Mouse (Mus musculus) embryo, embryonic 11.5 days (tissue): ENCODE results near the gene Vpreb3.
A peak's percentile ranks its signal among the peaks of the same experiment; 100 is the strongest.

ENCODE experiments used
- DNase-seq: peaks from one replicate; pipeline ENCODE4 v3.0.0-alpha.2; 2012; ENCODE audit warnings: low read depth, low spot score

Gene Vpreb3

DNA sequence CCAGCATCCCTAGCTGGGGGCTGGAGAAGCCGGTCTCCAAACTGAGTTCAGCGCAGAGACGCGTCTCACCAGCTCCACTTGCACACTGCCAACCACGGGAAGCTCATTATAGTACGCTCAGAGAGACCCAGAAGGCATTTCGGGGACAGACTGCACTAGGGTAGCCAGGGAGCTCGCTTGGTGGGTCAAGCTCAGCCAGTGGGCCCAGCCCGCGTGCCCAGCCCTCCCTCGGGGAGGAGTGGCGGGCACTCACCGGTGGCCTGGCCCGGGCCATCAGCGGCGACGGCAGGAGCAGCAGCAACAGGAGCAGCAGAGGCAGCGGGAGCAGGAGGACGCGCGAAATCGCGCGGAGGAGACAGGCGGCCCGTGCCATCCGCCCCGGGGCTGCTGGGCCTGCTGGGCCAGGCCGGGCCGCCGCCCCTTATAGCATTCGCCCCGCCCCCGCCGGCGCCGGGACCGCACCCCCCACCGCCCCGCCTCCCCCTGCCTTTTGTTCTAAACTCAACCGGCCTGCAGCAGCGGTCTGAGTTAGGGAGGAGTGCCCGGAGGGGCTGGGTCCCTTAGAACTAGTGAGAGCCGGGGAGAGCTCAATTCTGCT is 10.7 kb upstream of the Vpreb3 start:
- no peak for DNase-seq

DNA sequence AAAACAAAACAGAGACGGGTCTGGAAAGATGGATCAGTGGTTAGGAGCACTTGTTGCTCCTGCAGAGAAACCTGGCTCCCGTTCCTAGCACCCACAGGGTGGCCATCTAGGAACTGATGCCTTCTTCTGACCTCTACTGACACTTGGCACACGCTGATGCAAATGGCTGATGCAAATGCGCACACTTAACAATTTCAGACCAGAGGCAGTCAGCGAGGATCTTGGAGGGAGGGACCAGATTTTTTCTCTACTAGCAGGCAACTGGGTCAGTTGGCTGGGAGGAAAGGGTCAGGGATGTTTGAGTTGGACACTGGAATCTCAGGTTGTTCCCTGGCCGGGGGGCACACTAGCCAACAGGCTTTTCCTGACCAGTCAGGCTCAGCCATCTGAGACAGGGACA is 10.0 kb upstream of the Vpreb3 start, which contains the start of gene Chchd10:
TSS of gene Chchd10 (plus strand) at position 240 of the 400 bp plus-strand sequence.
- DNase-seq = no peak

DNA sequence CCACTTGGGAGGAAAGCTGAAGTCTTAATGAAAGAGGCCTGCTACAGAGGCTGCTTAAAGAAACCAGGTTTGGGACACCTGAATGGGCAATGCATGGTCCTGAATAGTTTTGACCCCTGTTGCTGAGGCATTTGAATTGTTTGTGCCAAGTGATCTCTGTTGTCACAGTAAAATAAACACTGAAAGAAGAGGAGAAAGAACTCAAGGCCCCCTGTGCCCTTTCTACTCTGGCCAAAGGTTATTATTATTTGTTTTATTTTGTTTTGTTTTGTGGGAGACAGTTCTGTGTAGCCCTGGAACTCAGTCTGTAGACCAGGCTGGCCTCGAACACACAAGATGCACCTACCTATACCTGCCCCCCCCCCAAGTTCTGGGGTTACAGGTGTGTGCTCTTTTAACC is 7.9 kb upstream of the Vpreb3 start:
- DNase-seq = no peak

DNA sequence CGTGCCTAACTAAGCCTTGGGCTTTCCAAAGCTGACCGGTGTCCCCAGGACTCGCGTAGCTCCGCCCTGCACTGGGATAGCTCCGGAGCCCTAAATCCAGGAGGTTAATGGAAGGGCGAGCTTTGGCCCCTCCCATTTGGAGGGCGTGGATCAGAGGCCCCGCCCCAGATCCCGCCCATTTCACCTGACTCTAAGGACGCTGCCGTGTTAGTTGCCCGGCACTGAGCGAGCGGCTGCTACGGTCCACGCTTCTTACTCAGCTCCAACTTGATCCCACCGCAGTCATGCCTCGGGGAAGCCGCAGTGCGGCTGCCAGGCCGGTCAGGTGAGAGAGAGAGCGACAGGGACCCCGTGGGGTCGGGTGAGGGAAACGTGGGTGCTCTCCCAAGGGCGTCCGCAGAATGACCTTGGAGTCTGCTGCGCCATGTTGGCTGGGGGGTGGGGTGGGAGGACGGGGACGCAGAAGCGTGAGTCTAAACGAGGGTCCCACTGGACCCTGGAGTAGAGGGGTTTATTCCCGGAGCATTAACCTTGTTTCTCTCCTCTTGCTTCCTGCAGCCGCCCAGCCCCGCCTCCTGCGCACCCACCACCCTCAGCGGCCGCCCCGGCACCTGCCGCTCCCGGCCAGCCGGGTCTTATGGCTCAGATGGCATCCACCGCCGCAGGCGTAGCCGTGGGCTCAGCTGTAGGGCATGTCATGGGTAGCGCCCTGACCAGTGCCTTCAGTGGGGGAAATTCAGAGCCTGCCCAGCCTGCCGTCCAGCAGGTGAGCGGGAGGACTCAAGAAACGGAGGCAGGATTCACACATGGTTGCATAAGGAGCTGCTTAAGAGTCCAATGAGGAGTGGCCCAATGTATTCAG is 6.9 kb upstream of the Vpreb3 start, which contains the start of gene Mmp11:
TSS of gene Mmp11 (minus strand) at position 817 of the 862 bp plus-strand sequence.
- peak; percentile 70 for DNase-seq

DNA sequence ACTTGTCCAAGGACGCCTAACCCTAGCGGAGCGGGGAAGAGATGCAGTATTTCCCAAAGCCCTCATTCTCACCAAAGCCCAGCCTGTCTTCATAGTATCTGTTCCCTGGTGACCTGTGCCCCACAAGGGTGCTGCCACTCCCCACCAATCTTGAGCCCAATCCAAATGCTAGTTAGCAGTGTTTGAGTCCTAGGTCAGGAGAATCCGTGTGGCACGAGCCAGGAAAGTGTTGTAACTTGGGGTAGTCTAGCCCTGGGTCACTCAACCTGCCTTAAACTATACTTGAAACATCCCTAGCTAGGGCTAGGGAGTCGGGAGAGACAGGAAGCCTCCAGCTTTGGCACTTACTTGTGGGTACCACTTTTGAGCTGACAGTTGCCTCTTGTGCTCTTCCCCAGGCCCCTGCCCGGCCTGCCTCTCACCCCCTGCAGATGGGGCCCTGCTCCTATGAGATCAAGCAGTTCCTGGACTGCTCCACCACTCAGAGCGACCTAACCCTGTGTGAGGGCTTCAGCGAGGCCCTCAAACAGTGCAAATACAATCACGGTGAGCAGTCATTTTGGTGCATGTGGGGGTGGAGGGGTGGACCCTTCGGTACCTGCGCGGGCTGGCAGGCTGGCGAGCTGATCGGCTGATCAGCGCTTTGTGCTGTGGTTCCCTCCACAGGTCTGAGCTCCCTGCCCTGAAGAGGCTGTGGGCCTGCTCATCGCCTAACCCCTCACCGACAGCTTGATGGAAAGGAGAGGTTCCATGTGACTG is 5.8 kb upstream of the Vpreb3 start:
- DNase-seq = no peak

DNA sequence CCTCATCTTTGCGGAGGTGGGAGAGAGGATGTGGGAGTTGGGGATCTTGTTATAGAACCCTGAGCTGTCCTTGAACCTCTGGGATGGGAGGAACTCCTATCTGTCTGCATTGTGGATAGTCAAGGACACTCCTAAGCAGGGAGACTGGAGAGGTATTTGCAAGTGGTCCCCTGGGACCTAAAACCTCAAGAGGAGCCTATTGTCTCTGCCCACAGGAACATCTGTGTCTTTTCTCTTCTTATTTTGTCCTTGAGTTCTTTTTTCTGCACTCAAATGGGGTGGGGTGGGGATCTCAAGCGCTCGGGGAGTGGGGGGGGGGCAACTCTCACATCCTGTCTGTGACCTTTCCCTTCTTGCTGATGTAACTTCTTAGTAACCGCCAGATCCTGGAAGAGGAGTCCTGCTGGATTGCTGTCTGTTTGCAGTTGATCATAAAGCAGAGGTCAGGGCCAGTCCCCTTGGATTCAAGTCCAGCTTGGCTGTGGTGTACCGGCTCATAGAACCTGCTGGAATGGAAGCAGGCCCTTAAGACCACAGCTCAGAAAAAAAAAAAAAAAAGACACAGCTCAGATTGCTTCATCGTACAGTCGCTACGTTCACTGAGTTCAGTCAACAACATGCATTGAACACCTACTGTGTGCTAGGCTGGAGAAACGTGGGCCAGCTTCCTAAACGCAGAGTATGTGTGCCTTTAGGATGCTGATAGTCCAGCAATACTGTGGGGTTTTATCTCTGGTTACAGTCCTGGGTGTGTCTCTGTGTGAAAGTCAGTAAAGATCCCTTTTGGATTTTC is 4.8 kb upstream of the Vpreb3 start:
- no peak for DNase-seq

DNA sequence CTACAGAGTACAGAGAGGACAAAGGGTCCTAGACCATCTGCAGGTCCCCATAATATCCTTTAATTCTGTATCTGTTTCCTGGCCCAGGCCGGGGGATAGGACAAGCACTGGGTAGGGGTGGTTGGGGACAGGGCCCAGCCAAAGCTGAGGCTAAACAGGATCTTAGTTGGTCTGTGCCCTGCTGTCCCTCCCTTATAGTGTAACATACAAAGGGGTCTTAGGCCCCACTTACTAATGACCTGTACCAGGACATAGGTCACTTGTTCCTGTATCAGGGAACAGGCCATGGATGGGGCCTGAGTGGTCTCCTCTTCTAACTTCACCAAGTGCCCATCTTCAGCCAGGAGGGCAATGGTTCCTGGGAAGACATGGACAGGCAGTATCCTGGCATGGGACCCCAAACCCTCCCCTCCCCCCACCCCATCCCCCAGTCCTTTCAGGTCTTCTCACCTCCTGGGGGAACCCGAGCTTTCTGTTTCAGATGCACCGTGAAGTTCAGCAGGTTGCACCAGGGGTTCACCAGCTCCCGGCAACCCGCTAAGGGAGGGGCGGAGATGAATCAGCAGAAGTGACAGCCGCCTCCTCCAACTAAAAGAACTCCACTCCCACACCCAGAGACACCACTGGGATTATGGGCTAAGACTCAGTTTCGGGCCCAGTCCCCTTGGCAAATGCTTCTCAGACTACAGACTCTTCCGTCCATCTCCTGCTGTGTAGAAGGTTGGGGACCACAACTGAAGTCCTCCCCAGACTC is 3.2 kb upstream of the Vpreb3 start:
- DNase-seq = no peak

DNA sequence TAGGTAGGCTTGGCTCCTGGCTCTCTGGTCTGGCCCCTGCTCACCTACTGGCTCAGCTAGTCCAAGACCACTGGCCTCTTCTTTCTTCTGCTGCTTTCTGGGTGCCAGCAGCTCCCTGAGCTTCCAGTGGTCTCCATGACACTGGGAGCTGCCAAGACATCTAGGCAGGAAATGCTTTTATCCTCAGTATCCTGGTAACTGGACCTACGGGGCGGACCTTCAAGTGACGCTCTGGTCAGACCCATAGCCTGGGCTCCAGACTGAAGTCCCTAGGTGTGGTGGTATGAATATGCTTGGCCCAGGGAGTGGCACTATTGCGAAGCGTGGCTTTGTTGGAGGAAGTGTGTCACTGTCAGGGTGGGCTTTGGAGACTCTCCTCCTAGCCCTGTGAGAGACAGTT is 2.3 kb upstream of the Vpreb3 start, which contains the start of gene Gm867:
TSS of gene Gm867 (minus strand) at position 153 of the 400 bp plus-strand sequence.
- DNase-seq = no peak

DNA sequence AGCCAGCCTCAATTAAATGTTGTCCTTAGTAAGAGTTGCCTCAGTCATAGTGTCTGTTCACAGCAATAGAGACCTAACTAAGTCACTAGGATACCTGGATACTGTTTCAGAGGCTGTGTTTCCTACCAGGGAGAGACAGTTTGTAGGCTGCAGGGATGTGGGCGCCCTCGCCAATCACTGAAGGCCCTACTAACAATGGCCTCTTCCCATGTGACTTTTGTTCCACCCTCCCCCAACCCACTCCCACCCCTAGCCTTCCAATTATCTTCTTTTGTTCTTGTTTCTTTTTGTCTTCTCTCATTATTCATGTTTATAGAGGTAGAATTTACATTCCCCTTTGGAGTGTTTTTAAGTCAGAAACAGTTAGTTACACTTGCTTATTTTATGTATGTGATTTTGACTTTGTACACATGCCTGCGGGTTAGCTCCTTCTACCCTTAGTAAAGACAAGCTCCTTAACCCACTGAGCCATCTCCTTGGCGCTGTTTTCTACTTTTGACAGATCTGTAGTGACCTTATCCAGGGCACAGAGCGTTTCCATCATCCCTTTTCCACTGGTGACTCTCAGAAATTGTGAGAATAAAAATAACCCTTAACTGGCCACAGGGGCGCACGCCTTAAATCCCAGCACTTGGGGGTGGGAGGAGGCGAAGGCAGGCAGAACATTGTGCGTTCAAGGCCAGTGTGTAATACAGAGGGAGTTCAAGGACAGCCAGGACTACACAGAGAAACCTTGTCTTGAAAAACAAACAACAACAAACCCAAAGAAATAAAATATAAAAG is 1.6 kb upstream of the Vpreb3 start:
- DNase-seq = no peak

DNA sequence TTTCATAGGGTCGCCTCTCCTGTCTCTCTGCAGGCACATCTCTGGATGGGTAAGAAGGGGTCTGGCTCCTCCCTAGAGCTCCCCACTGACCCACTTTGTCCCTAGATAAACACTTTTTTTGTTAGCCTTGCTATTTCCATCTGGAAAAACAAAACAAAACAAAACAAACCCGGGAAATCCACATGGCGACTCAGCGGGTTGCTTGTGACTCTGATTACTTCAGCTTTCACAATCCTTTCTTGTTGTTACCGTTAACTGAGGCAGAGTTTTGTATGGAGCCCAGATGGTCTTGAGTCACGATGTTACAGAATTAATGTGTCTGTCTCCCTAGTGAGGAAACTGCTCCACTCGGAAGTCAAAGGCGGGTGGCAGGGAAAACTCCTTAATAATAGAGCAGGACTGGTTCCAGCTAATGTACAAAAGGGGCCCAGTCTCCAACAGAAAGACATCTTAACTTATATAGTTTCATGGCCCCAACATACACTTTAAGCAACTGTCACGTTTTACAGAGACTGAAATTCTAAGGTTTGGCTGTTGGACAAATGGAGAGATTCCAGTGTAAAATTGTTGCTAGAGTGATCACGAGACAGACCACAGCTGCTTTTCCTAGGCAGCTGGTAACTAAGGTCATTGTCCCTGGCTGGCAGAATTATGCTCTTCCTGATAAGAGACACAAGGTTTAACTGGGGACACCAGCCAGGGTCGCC is 1.4 kb downstream of the Vpreb3 start:
- no peak for DNase-seq

DNA sequence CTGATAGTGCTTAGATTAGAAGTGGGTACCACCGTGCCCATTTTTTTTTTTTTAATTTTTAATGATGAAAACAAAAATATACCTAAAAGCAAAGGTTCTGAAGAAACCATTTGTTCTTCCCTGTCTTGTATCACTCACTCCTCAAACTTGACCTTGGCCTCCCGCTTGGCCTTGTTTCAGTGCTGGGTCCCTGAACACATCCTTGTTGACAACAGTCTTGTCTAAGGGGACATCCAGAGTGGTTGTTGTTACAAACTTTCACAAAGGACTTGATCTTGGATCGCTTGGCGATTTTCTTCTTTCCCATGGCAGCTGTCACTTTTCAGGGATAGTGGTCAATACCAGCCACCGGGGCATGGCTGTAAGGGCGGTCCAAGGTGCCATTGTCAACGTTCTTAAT is 2.4 kb downstream of the Vpreb3 start:
- no peak for DNase-seq

DNA sequence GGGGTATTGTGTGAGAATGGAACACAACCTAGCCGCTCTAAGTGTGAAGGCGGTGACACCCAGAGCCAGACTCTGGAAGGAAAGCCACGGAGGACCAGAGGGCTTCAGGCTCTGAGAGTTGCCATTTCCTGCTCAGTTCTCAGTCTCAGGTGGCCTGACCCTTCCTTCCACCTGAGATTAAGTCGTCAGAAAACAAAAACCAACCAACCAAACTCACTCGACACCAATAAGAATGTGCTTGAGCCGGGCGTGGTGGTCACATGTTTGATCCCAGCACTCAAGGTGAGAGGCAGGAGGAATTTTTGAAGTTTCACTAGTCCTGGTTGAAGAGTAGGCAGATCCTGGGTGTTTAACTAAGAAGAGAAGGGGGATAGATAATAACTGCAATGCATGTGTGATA is 3.0 kb downstream of the Vpreb3 start:
- no peak for DNase-seq

DNA sequence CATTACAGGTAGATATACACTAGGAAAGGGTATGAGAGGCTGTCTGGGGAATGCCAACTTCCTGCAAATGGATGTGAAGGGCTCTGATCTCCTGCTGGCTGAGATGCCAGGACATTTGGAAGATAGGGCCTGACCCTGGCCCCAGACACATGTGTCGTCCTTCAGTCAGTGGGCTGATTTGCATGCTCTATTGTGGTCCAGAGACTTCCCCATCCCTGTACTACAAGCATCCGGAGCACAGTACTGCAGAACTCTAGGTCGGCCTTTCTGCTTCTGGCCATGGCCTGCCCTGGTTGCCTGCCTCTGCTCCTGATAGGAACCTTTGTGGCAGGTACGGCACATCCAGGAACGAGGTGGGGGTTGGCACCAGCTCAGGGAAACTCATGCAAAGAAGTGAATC is 5.2 kb downstream of the Vpreb3 start:
- no peak for DNase-seq

DNA sequence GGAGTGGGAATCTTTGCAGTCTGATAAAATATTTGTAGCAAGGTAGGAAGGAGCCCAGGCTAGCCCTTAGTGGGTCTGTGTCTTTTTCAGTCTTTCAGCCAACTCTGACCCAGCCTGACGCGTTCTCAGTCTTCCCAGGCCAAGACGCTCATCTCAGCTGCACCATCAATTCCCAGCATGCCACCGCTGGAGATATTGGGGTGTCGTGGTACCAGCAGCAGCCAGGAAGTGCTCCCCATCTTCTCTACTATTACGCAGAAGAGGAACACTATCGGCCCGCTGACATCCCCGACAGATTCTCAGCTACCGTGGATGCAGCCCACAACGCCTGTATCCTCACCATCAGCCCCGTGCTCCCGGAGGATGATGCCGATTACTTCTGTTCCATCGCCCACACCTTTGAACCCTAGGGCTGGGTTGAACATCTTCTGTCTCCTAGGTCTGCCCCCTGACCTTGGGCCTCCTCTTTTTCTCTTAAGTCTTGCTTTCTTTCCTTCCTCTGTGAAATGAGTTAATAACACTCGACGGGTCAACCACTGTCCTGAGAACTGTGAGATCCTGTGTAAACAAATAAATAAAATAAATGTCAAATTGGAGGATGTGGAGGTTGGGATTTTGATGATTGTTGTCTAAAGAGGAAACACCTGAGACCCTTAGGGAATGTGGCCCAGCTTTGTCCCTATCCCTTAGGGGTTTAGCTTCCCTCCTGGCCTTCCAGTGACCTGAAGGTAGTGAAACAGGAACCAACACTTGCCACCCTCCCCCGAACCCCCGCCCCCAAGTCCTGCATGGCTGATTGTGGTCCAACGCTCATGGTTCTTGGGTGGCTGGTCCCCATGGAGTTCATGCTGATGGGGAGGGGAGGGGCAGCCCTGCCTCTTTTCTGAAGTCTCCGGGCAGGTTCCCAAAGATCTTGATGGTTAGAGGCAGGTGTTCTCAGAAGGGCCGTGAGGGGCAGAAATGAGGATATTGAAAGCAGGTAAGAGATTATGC is 6.5 kb downstream of the Vpreb3 start:
- no peak for DNase-seq

DNA sequence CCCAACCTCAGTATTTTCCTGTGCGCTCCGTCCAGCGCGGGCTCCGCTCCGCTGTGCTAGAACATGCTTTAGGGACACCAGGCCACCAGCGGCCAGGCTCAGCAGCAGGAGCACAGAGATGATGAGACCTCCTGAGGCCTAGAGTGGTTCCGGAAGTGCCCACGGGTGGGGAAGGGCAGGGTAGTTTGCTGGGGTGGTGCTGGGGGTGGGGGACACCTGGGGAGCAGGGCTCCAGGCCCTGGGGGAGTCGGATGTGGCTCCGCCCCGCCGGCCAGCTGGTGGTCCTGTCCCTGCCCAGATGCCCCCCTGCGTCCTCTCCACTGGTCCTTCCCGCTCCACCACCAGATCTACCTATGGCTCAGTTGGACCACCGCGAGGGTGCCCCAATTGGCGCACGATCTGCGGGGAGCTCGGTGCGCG is 7.9 kb downstream of the Vpreb3 start:
- no peak for DNase-seq

DNA sequence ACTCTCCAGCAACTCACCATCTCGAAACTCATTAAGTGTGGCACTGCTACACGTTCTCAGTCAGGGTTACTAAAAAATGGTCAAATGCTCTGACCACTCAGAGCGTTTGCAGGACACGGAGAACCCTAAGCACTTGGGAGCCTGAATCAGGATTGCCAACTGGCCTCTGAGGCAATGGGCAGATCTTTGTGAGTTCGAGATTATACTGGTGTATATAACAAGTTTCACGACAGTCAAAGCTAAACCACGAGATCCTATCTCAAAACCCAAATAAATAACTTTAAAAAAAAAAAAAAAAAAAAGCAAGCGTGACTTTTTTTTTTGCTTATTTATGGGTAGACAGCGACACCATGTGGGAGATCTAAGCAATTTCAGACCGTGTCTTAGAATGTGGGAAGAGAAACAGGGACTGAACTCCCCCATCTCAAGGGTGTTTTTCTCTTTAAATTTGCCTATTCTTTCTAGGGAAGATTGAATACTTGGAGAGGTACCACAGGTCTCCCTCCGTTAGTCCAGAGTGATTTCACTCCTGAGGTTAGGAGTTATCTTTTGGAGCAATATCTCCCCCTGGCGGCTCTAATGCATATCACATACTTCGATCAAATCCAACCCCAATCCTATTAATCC is 8.7 kb downstream of the Vpreb3 start:
- DNase-seq = no peak

DNA sequence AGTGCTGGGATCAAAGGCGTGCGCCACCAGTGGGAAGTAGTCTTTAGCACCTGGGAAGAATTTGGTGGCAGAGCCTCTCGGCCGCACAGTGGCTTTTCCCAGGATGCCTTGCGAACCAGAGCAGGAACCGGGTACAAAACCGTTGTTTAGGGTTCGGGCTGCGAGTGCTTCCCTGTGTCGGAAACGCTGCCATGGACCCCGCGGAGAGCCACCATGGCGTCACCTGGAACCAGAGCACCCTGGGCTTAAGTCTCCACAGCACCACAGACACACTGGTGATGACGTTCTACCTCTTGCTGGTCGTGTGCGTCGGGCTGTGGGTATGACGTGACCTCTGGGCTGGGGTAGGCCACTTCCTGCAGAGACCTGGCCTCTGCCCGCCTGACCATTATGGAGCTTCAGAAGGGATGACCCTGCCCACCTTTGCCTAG is 11.5 kb downstream of the Vpreb3 start, which contains the start of gene Gm5134:
TSS of gene Gm5134 (plus strand) at position 134 of the 431 bp plus-strand sequence.
- no peak for DNase-seq
